Mouse (Mus musculus) left cerebral cortex, adult 2 months (tissue): ENCODE measurements around the gene 0610012G03Rik. TPM values are rescaled to one million over a fixed set of nuclear protein-coding genes. Genes with fewer than 3 reads are reported as not detected.

ENCODE experiments used
- DNase-seq, 2 experiments: peaks; one replicate each; pipeline ENCODE4 v3.0.0; 2021 to 2022; ENCODE audit warnings: low spot score in 2 of 2, mixed read lengths in 1 of 2; ENCODE audit errors: extremely low spot score in 1 of 2
- H3K27ac ChIP-seq: fragments of 200-600 bp; 2 replicates; pipeline ENCODE4 v1.8.1; 2022
- H3K4me3 ChIP-seq: fragments of 200-600 bp; 2 replicates; pipeline ENCODE4 v1.8.1; 2022
- CTCF ChIP-seq: fragments of 200-600 bp; IDR thresholded peaks from 2 replicates; pipeline ENCODE4 v1.8.1; 2022; ENCODE audit warnings: antibody characterized with exemption, mild to moderate bottlenecking, moderate library complexity
- intact Hi-C: fragments of 180-260 bp; cut with DNase I; formaldehyde crosslinking; loops from one replicate; pipeline ENCODE4 v1.15.1; 2025
- microRNA-seq, 2 experiments: library from miRNA; unstranded; fragments of <30 nt; microRNA quantifications; one replicate each; pipeline ENCODE4 v1.2.0; 2021
- total RNA-seq, 2 experiments: library from RNA; stranded (reverse); gene quantifications; 2 replicates each; pipeline ENCODE4 v1.2.3; 2021

Gene 0610012G03Rik
- total RNA-seq, 2 experiments from 2014 or later, result 40.4 to 45.1 TPM

GRCm38 (mm10) chr16:31905331-31905730 lies 43.0 kb downstream of the 0610012G03Rik start:
- DNase-seq, result no peak
- H3K27ac ChIP-seq, result peak overlapping the region; percentile 94
- intact Hi-C loops, result no loop called here

GRCm38 (mm10) chr16:31903239-31903638 lies 45.1 kb downstream of the 0610012G03Rik start:
- intact Hi-C loops, result no loop called here
- Histone ChIP-seq H3K27ac (peak overlapping the region; percentile 91), H3K4me3 (no peak overlapping the region)
- no peak for DNase-seq
- TF ChIP-seq CTCF, result no peak

More at GRCm38 (mm10) chr16:31905331-31905730, 43.0 kb downstream of the 0610012G03Rik start:
- peak; percentile 49 for TF ChIP-seq CTCF
- H3K4me3 ChIP-seq, result no peak overlapping the region

- Histone ChIP-seq H3K27ac (peak overlapping the region; percentile 91), H3K4me3 (no peak overlapping the region)
- intact Hi-C loops, result no loop called here
- no peak for DNase-seq
- no peak for TF ChIP-seq CTCF
Observed at GRCm38 (mm10) chr16:31901886-31902285, 46.4 kb downstream of the 0610012G03Rik start.

- TF ChIP-seq CTCF, result no peak
- Histone ChIP-seq H3K4me3 (no peak overlapping the region), H3K27ac (peak overlapping the region; percentile 96)
- intact Hi-C loops, result loop anchor here (1.0 to 5.0 kb wide), 3 partner anchors 11 to 301 kb away; no protein-coding TSS in a partner anchor
- DNase-seq, result peak; percentile 79 to 87
Observed at GRCm38 (mm10) chr16:31898546-31899326, 49.6 kb downstream of the 0610012G03Rik start.

Small RNAs within 50 kb of the gene (microRNA-seq; reads per million reads assigned to microRNA genes)
- 0 reads per million in 2 experiments for gene Gm26269

Other genes with a start within 250 kb of the 0610012G03Rik start
- gene Meltf, start 69.7 kb downstream of the 0610012G03Rik start, total RNA-seq, result under 1 TPM; 0.51 to 0.54 TPM
- 10 to 100 TPM; 20.7 to 20.9 TPM for gene Pigz, start 14.6 kb downstream of the 0610012G03Rik start, total RNA-seq
- 10 to 100 TPM; 47.3 to 47.4 TPM for gene Ncbp2, start within 50 bp of the 0610012G03Rik start, total RNA-seq
- gene Senp5, start 54.8 kb upstream of the 0610012G03Rik start, total RNA-seq, result 10 to 100 TPM; 46.8 to 48.3 TPM
- gene Pak2, start 130.8 kb upstream of the 0610012G03Rik start, total RNA-seq, result 10 to 100 TPM; 25.9 to 26.9 TPM
- gene Pigx, start 151.2 kb upstream of the 0610012G03Rik start, total RNA-seq, result 10 to 100 TPM; 20.9 to 24.1 TPM
- gene Cep19, start 151.3 kb upstream of the 0610012G03Rik start, total RNA-seq, result 10 to 100 TPM; 65.2 to 67.7 TPM
- gene Nrros, start 217.1 kb upstream of the 0610012G03Rik start, total RNA-seq, result 1 to 10 TPM; 8.7 to 9.1 TPM
- not detected for gene Bex6, start 231.3 kb upstream of the 0610012G03Rik start, total RNA-seq